Mouse (Mus musculus) right cerebral cortex, adult 2 months (tissue): ENCODE results near the gene Zscan10.

Source experiments
- DNase-seq, 2 experiments: peaks; one replicate each; pipeline ENCODE4 v3.0.0; 2021 to 2022; ENCODE audit warnings: low spot score in 2 of 2

Zscan10 gene

DNA sequence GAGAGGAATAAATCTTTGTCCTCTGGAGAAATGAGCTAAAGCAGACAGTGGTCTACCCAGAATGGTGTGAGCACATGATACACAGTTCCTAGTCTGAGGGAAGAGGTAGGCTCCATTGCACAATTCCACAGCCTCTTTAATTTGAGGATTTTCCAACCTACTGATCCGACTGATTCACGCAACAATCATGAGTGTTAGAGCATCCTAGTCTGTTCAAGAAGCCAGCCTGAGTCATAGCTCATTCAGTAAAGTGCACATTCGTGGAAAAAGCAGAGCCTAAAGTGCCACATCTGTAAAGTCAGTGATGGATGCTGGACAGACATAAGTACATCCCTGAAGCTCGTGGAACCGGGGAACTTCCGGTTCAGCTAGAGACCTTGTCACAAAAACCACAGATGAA lies 50.7 kb downstream of the Zscan10 start:
- no peak for DNase-seq

DNA sequence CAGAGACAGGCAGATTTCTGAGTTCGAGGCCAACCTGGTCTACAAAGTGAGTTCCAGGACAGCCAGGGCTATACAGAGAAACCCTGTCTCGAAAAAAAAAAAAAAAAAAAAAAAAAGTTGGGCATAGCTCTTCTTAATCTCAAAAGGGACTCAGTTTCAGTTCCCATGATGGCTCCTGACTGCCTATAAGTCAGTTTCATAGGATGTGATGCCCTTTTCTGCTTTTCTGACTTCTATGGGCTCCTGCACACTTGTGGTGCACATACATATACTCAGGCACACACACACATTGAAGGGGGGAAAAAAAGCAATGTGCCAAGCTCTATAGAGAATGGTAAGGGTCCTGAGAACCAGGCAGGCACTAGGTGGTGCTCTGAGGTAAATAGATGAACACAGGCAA lies 52.7 kb downstream of the Zscan10 start:
- DNase-seq: no peak

DNA sequence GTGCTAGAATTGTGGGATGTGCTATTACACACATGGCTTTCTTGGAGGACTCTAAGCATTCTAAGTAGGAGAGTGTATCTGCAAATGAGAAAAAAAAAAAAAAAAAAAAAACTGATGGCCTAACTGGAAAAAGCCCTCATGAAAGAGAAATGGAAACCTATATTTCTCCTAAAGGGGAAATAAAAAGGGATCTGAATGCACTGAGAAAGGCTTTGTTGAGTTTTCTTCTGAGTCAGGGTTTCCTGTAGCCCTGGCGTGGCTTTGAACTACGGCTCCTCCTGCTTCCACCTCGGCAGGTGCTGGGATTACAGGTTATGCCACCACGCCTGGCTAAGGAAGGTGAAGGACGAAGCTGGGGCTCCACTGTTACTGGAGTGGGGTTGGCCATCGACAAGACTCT lies 53.3 kb downstream of the Zscan10 start:
- no peak for DNase-seq

DNA sequence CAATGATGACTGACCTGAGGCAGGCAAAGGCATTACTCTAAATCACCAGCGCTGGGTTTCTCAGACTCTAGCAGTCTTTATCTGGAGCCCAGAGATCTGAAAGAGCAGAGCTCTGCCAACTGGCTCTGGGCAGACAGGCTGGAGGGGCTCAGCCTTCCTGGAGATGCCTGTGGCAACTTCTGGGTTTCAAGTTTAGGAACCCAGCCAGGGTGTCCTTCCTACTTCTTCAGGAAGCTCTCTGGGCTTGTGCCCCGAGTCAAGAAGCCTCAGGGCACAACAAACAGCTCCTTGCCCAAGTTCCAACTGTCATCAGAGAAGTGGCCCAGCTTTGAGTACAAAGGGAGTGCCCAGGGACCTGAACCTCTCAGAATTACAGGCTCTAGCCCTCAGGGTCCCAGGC lies 53.8 kb downstream of the Zscan10 start:
- DNase-seq: no peak

DNA sequence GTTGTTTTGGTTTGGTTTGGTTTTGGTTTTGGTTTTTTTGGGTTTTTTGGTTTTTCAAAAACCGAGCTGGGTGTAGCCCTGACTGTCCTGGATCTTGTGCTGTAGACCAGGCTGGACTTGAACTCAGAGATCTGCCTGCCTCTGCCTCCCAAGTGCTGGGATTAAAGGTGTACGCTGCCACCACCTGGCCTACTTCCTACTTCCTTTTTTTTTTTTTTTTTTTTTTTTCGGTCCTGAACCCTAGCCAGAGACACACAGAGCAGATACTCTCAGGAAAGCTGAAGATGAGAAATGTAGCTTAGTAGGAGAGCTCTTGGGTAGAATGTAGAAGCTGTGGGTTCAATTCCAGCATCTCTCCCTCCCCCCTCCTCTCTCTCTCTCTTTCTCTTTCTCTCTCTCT lies 57.8 kb downstream of the Zscan10 start:
- DNase-seq: no peak

DNA sequence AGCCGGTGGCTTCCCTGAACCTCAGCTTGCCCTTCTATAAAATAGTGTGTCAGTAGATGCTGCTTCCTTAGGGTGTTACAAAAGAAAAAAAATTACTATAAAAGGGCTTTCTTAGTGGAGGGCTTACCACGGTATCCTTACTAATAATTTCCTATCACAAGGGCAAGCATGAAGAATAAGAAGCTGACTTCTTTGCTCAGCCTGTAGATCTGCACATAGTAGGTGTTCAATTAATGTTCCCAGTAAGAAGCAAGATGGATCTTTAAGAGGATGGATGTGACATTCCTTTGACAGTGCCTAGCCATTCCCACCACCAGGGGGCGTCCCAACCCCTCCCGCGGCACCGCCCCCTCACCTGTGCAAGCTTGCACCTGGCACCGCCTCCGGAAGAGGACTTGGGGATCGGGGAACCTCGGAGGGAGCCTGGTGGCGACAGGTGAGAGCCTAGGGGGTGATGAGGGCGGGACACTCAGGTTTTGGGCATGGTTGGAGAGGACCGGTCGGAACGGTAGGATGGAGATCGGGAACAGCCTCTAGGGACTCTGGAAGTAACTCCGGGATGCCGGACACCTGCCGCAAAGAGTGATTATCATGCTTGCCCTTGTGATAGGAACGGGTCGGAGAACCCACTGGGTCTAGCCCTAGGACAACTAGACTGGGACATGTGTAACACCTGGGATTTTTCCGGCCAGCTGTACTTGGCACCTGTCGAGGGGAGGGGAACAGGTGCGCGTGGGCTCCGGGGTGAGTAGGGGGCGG lies 59.6 kb downstream of the Zscan10 start, which contains the start of gene Bicdl2:
Gene Bicdl2 (plus strand): TSS at position 390 of the 759 bp plus-strand sequence.
- no peak for DNase-seq
